Mouse (Mus musculus) gastrocnemius, postnatal 10 days (tissue): Measurements from ENCODE around the gene Adgrf5. TPM values are rescaled to one million over a fixed set of nuclear protein-coding genes. Genes with fewer than 3 reads are reported as not detected.
"Not testable (repeated sequence)": the region's sequence is repeated elsewhere in the genome, so short reads cannot be mapped to it uniquely, and the experiment has no call there.

ENCODE experiments used
- DNase-seq: peaks from one replicate; pipeline ENCODE4 v3.0.0; 2021; ENCODE audit warnings: mixed read lengths
- long read RNA-seq, 2 experiments: library from polyadenylated mRNA; stranded (forward); transcript quantifications; one replicate each; pipeline ENCODE4 v2.0.0; 2021
- total RNA-seq, 2 experiments: library from RNA; stranded (reverse); gene quantifications; 2 replicates each; pipeline ENCODE4 v1.2.3; 2021

The Adgrf5 gene
- 10 to 100 TPM; 78.9 to 85.3 TPM for total RNA-seq
- long read RNA-seq, experiment 1, full-length matches to known transcripts: 3 of 22 reads
- long read RNA-seq, experiment 1, partial matches to known transcripts: 4 of 22 reads
- long read RNA-seq, experiment 1, other reads (novel, unspliced or antisense): 15 of 22 reads
- long read RNA-seq, experiment 2, full-length matches to known transcripts: 3 of 21 reads
- long read RNA-seq, experiment 2, partial matches to known transcripts: 3 of 21 reads
- long read RNA-seq, experiment 2, other reads (novel, unspliced or antisense): 15 of 21 reads

DNA sequence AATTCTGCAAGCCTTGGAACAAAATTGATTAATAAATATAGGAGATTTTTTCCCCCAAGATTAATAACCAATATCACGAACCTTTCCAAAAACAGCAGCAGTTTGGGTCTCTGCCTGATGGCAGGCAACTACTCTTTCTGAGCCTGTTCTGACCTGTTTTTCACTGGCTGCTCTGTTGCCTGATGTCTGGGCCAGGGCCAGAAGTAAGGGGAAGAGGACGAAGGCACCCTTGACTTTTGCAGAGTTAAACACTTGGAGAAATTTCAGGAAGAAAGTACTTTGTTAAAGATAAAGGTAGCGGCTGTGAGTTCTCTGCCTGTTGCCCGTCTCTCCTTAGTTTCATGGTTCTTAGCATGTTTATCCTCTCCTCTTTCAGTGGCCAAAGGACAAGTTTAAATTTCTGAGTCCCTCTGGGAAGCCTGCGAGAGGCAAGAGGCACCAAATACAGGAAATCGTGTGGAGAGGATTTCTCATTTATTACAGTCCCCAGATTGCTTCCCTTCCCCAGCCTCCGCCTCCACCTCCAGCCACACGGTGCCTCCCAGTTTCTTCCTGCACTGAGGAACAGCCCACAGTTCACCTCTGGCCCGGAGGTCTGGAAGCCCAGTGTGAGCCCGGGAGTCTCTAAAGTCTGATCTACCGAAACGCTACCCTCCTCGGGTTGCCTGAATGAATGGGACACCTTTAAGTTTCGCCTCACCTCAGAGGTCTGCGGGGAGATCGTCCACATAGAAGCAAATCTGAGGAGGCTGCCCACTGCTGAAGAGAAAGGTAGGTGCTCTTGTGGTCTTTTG, at the start of gene Adgrf5:
TSS of gene Adgrf5 (plus strand) at position 626 of the 794 bp plus-strand sequence.
- DNase-seq: no peak

DNA sequence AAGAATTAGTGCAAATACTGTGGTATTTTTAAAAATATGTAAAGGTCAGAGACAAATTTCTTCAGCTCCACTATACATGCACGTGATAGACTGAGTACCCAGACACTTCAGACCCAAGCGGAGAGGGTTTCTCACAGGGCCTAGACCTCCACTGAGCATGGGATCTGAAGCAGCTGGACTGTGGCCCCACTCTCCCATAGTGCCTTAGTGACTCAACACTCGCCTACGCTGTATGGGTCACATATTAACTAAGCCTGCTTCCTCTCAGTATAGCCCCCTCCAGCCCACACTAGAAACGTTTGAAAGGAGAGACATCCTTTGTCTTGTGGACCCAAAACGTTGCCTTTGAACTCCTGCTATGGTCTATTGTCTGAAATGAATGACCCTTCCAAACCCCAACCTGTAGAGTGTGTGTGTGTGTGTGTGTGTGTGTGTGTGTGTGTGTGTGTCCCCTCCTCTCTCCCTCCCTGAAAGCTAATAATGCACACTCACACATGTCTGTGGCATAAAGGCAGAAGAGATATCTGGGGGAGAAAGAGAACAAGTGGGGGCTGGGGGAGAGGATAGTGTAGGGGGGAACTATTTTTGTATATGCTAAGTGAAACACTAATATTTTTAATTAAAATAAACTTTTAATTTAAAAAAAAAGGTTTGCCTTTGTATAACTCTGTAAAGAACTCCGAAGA, 34.1 kb upstream of the Adgrf5 start:
- no peak for DNase-seq

DNA sequence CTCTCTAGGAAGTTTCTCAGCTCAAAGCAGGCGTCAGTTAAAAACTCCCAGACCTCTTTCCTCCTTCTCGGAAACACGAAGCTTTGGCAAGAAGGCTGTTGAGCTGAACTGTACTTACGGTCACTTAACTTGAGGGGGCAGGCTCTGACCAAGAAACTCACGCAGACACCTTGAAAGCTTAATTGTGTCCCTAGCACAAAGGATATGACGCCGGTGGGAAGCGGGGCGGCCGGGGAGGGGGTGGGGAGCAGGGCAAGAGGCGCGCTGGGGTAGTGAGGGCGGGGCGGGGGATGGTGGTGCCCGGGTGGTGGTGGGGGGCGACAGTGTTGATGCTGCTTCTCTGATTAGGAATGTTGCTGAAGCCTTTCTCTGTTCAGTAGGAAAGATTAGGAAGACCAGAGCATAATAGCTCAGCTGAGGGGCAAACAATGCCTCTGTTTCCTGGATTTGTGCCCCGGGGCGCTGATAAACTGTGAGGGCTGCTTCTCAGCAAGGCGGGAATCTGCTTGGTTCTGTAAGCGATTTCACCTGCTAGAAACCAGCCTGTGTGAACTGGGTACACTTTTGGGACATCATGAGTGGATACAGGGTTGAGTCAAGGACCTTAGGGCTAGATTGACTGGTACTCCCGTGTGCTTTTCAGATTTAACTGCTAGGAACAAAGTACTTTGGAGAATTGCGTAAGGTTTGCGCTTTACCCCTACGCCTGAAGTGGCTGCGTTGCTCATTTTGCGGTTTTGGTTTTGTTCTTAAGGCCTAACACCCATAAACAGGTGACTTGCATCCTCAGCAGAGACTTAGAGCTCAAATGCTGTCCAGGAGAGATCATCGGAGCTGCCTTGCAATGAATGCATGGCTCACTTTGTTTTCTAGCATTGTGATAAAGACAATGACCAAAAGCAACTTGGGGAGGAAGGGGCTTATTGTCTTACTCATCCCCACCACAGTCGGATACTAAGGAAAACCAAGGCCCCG, 33.2 kb upstream of the Adgrf5 start:
- peak; percentile 14 for DNase-seq

DNA sequence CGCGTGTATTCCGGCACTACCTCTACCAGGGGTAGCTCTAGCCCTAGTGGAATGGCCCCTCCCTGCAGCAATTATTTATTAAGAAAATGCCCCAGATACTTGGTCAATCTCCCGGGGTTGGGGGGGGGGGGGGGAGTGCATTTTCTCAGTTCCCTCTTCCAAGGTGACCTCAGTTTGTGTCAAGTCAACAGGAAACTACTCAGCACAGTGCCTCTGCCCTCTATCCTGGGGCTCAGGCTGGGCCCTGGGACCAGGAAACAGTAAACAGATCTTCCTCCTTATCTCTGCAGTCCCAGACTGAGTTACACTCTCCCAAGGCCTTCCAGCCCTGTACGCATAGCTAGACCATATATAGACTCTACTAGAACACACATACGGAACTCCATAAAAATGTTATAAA, 32.4 kb upstream of the Adgrf5 start:
- no peak for DNase-seq

DNA sequence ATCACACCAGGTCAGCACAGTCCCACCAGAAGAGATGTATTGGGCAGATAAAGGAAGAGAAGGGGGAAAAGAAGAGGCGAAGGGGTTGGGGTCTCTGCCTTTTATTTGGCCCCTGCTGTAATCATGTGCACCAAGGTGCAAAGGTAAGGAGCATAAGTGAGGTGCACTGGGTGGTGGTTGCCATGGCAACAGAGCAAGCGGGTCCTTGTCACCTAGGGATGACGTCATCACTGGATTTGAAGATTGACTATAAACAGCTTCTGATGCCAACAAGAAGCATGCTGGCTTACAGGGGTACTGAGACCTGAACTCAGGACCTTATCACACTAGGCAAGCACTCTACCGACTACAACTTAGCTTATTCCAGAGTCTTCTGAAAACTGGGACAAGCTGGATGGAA, 31.0 kb upstream of the Adgrf5 start:
- no peak for DNase-seq

DNA sequence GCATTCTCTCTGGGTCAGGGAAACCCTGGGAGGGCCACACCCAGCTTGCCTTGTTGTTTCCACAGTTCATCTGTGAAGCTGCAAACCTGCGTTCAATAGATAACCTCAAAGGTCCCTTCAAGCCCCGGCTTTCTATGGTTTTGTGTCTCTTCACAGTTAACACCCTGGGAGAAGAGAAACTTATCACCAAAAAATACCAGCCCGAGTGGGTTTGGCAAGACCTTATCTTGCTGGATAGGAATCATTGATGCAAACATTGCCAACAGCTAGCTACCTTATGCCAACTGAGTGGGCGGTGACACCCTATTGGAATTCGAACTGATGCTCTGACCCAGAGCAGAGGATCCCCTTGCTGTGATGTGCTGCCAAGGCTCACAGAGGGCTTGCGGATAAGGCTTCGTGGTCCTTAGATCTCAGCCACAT, 30.5 kb upstream of the Adgrf5 start:
- no peak for DNase-seq

DNA sequence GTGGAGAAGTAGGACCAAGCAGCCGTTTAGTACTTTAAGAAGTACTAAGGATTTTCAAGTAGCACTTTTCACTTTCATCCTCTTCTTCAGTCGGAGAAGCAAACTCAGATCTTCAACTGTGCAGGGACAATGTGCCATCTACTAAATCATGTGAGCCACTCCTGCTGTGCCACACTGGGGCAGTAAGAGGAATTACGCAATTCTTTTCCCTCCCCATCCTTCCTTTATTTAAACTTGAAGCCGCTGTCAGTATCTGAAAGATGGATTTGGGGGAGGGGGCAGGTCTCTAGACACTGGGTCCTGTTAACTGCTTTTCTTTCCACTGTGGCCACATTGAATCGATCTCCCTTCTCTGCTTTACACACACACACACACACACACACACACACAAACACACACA, 27.6 kb upstream of the Adgrf5 start:
- no peak for DNase-seq

DNA sequence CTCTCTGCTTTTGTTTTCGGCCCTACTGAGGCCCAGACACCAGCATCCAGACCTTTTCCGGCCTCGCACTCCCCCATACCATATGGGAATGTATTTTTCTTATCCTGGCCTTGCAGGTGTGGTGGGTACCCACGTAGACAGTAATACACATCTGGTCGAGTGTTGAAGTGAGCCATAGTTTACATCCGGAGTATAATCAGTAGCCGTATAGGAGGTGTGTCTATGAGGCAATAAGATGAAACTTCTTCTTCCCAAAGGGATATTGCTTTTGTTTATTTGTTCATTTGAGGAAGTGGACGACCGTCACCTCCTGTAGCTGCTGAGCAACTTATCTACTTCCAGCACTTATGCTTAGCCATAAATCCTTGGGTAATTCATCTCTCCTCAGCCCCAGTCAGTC, 26.2 kb upstream of the Adgrf5 start:
- DNase-seq: no peak

DNA sequence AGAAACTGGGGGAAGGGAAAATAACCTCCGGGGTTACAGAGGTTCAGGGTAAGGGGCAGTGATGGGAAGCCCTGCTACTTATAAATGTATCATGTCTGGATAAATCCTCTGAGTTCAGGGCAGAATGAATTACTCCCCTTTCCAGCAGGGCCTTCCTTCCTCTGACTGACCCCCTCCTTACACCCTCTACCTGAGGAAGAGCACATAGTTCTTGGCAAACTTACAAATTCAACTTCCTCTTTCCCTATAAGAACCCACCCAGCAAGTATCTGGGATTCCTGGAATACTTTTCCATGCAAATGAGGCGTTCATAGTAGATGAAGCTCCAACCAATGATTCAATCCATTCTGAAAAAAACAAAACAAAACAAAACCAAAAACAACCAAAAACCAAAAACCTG, 22.6 kb upstream of the Adgrf5 start:
- no peak for DNase-seq

DNA sequence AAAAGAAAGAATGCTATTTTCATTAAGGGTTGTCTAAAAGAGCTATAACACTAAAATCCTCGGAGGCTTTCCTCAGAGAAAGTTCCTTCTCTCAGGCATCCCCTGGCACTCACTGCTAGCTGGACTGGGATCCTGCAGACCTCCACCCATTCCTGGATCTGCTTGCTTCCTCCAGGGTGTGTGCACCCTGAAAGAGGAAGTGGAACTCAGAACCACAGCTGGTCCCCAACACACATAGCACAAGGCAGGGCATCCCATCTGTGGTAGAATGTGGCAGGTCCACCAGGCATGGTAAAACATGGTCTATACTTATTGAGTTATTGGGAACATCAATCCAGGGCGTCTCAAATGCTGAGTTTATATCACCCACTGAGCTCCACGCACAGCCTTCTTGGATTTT, 22.0 kb upstream of the Adgrf5 start:
- DNase-seq: no peak

DNA sequence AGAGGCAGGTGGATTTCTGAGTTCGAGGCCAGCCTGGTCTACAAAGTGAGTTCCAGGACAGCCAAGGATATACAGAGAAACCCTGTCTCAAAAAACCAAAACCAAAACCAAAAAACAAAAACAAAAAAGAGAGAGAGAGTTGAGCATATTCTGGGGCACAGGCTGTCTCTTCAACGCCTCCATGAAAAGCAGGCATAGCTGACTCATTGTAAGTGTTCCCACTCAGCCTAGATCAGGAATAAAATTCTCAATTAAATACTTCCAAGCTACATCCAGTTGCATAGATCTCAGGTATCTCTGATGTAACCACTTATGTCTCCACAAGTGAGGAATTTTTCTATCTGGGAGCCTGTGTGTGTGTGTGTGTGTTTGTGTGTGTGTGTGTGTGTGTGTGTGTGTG, 13.8 kb upstream of the Adgrf5 start:
- not testable (repeated sequence) for DNase-seq

DNA sequence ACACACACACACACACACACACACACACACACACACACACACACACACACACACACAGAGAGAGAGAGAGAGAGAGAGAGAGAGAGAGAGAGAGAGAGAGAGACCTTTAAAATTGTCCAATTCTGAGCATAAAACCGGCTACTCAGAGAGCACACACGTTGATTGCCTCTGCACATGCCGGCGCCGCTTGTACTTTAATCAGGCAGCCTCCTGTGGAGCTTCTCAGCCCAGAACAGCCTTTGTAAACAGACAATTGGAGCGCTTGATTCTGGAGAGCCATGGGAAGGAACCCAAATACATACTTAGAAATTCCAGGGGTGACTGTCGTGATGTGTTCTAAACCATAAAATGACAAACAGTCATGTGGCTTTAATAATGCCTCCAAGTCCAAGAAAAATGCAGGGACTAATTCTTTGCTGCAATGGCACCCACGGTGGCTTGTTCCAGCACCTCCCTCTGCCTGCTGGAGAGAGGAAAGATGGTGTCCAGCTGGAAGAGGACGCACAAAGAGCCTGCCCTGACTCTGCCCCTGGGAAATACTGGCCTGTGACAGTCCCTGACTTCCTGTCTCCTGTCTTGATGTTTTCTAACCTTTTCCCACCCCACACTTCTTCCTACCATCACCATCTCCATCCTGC, 2.2 kb upstream of the Adgrf5 start:
- no peak for DNase-seq

DNA sequence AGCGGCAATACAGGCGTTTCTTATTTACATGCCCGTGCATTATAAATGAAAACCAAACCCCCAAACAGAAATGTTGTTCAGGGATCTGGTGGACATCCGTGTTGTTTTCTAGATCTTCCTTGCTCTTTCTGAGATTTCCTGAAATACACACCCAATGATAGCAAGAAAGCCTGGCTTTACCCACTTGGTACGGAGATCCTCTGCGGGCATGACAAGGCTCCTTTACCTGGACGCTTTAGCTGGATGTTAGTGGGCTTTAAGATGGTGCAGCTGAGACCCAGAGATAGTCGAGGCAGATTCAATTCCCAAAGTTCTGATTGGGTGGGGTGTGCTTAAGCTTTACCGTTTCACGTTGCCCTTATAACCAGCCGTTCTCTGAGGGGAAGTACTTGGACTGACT, 770 bp downstream of the Adgrf5 start:
- no peak for DNase-seq

DNA sequence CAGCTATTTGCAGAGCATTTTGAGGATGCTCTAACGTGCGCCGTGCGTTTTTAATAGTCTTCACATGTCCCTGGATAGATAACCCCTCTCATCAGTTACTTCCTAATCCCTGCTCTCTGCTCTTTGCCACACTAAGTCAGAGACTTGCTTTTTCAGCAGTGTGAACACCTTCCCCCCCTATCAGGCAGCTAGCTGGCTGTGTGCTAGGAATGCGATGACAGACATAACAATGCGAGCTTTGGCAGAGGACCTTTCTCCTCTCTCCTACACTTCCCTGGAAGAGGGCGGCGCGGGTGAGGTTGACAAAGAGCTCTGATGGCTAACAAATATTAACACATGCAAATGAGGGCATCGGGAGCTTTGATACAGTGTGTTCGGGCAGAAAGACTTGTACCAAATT, 2.1 kb downstream of the Adgrf5 start:
- no peak for DNase-seq

DNA sequence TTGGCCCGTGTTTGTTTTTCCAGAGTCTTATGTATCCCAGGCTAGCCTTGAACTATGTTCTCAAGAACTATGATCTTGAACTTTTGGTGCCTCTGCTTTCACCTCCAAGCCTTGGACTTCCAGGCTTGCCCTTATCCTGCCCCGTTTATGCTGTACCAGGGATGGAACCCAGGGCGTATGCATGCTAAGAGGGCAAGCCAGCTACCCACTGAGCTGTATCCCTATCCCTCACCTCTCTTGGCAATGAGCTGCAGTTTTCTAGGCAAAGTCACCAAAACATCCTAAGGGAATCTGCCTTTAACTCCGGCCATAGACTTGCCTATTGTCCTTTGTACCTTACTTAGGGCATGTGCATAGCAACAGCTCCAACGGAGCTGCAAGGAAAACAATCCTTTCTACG, 2.6 kb downstream of the Adgrf5 start:
- no peak for DNase-seq

DNA sequence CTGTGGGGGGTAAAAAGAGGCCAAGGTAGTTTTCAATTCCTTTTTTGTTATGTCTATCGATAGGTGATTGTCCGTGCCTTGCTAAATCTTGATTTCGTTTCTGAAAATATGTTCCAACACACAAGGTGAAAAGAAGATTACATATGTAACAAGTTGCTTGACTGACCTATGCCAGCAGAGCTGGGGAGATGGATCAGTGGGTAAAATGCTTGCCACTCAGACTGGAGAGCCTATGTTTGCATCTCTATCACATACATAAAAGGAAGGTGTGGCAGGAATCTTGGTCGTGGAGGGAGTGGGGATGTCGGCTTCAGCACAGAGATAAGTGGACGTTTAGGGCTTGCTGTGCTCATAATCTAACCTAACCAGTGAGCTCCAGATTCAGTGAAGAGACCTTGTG, 3.7 kb downstream of the Adgrf5 start:
- DNase-seq: no peak

DNA sequence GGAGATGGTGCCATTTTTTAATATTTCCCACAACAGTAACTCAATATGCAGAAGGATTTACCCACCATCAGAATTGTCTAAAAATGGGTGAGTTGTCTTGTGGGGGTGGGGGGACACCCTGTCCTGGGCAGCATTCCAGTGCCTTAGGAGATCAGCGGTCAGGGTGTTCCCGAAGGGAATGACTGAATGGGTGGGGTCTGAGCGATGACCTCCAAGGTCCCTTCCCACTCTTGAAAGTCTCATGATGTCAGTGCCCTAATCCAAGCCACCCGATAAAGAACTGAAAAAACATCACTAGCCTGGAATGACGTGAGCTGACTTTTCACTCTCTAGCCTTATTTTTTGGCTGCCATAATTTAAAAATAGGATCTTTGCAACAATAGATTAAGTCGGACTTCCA, 5.0 kb downstream of the Adgrf5 start:
- no peak for DNase-seq

DNA sequence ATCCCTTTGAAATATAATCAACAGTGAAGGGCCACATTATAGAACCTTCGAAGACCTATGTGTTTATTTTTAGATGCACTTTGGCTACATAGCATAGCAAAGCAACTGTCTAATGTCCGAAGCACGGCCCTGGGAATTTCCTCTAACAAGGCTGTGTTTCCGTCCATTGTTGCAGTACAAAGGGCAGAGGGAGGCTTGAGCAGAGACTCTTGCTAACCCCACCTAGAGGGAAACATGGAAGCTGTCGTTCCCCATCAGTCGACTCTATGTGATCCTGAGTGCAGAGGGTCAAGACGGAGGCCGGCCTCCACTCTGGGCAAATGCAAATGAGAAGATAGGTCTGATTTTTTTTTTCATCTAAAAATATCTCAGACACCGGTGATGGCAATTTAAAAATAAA, 6.2 kb downstream of the Adgrf5 start:
- no peak for DNase-seq

DNA sequence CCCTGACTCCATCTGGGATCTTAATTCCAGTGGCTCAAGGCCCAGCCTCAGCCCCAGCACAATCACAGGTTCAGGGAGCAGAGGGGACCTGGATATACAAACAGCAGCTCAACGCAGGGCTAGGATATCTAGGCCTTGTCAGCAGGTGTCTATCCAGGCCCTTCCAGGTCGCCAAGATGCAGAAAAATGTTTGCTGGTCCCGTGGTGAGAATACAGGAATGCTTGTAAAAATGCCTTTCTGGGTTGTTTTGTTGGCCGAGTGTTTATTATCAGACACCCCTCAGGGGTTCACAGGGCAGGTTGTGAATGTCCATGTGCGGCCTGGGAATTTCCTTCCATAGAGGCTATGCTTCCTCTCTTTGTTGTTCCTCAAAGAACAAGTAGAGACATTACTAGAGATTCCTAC, 7.9 kb downstream of the Adgrf5 start:
- no peak for DNase-seq

DNA sequence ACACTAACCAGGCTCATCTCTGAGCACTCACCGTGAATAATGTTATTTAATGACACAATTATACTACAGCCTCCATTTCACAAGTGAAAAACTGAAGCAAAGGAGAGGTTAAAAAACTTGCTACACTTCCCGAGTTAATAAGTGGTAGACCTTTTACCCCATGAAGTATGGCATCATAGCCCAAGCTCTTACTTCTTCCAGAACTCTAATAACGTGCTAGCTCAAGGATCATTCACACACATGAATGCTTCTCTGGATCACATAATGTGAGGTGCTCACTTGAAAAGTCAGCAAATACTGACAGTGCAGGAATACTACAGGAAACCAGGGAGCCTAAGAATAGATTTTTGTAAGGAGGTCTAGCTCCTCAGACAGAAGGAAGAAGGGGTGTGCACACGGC, 12.4 kb downstream of the Adgrf5 start:
- no peak for DNase-seq

DNA sequence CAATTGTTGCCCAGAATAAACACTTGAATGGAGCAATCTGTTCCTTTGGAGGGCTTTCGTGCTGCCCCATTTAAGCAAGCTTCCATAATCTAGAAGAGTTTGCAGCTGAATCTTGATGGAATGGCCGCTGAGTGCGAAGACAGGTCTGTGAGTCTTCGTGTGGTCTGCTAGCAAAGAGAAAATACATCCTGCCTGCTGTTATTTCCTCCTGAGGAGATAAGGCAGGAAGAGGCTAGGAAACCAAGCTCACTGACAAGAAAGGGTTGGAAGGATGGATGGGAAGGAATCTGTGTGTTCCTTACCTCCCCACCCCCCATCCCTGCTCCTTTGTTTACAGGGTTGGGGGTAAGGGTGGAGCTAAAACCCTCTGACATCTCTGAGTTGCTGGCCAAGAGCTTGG, 13.8 kb downstream of the Adgrf5 start:
- no peak for DNase-seq

DNA sequence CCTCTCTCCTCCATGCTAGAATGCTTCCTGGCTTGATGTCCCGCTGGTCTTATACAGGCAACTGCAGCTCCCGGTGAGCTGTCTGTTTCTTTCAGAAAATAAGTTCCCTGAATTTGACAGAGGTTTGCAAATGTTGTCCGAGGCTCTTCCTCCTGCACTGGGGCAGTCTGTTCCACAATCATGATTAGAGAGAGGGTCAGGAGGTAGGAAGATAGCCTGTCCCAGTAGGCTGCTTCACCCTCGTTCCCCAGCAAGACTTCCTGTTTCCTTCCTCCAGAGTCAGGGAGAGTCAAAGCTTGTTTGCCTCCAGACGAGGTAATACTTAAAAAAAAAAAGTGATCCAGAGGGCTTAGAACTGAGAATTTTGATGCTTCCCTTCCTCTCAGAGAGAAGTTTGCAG, 16.3 kb downstream of the Adgrf5 start:
- no peak for DNase-seq
